Mouse (Mus musculus): ENCODE measurements around the gene Zic5. TPM values are rescaled to one million over a fixed set of nuclear protein-coding genes. Genes with fewer than 3 reads are reported as not detected.

Gene Zic5
- polyA plus RNA-seq, 1 experiment from 2014 or later = not detected

GRCm38 (mm10) chr14:122426529-122427203, 38.8 kb downstream of the Zic5 start:
- TF ChIP-seq CTCF (IDR thresholded peaks at IDR 0.05; ENCODE audit: low read depth) (no peak), EP300 (optimal IDR thresholded peaks at IDR 0.05) (no peak)
- DNase-seq (ENCODE audit: low spot score) = no peak
- no peak overlapping the region for H3K27ac ChIP-seq (replicated peaks)
- no peak overlapping the region for H3K4me2 ChIP-seq (replicated peaks; ENCODE audit: low read depth)
- no peak for ATAC-seq (ENCODE audit: low FRiP score, low TSS enrichment)
- no peaks in the 10 kb centered on the region for H3K36me3 ChIP-seq (ENCODE audit: control insufficient read depth, insufficient read depth, low read length)
- no peak overlapping the region for H3K4me3 ChIP-seq (ENCODE audit: low read depth, low read length)
- no peaks in the 10 kb centered on the region for H3K4me1 ChIP-seq (replicated peaks; ENCODE audit: control insufficient read depth, insufficient read depth)
- H3K9me3 ChIP-seq (ENCODE audit: control insufficient read depth, low read length) = no peaks in the 10 kb centered on the region
- WGBS = 37% methylated on average over 10 of the region's 10 CpGs
- H3K9ac ChIP-seq (ENCODE audit: low read length) = no peak overlapping the region
- H3K27me3 ChIP-seq (ENCODE audit: control insufficient read depth, insufficient read depth, low read length) = no peaks in the 10 kb centered on the region

GRCm38 (mm10) chr14:122424441-122424840, 41.0 kb downstream of the Zic5 start:
- H3K27ac ChIP-seq (replicated peaks) = no peak overlapping the region
- ATAC-seq (ENCODE audit: low FRiP score, low TSS enrichment) = no peak
- no peak for TF ChIP-seq EP300 (optimal IDR thresholded peaks at IDR 0.05)
- no peak for TF ChIP-seq CTCF (IDR thresholded peaks at IDR 0.05; ENCODE audit: low read depth)
- H3K4me1 ChIP-seq (replicated peaks; ENCODE audit: control insufficient read depth, insufficient read depth) = no peaks in the 10 kb centered on the region
- no peaks in the 10 kb centered on the region for H3K9me3 ChIP-seq (ENCODE audit: control insufficient read depth, low read length)
- H3K27me3 ChIP-seq (ENCODE audit: control insufficient read depth, insufficient read depth, low read length) = no peaks in the 10 kb centered on the region
- no peak overlapping the region for H3K4me2 ChIP-seq (replicated peaks; ENCODE audit: low read depth)
- WGBS = 57% methylated on average over 3 of the region's 3 CpGs
- no peak overlapping the region for H3K9ac ChIP-seq (ENCODE audit: low read length)
- no peak overlapping the region for H3K4me3 ChIP-seq (ENCODE audit: low read depth, low read length)
- no peaks in the 10 kb centered on the region for H3K36me3 ChIP-seq (ENCODE audit: control insufficient read depth, insufficient read depth, low read length)
- no peak for DNase-seq (ENCODE audit: low spot score)

- H3K4me3 ChIP-seq (ENCODE audit: low read depth, low read length) = no peak overlapping the region
- H3K9ac ChIP-seq (ENCODE audit: low read length) = no peak overlapping the region
- H3K27me3 ChIP-seq (ENCODE audit: control insufficient read depth, insufficient read depth, low read length) = no peaks in the 10 kb centered on the region
- H3K36me3 ChIP-seq (ENCODE audit: control insufficient read depth, insufficient read depth, low read length) = no peaks in the 10 kb centered on the region
- no peaks in the 10 kb centered on the region for H3K4me1 ChIP-seq (replicated peaks; ENCODE audit: control insufficient read depth, insufficient read depth)
- H3K27ac ChIP-seq (replicated peaks) = no peak overlapping the region
- ATAC-seq (ENCODE audit: low FRiP score, low TSS enrichment) (no peak), DNase-seq (ENCODE audit: low spot score) (no peak)
- 42% methylated on average over 4 of the region's 4 CpGs for WGBS
- H3K9me3 ChIP-seq (ENCODE audit: control insufficient read depth, low read length) = no peaks in the 10 kb centered on the region
- no peak overlapping the region for H3K4me2 ChIP-seq (replicated peaks; ENCODE audit: low read depth)
- TF ChIP-seq EP300 (optimal IDR thresholded peaks at IDR 0.05) = no peak
- no peak for TF ChIP-seq CTCF (IDR thresholded peaks at IDR 0.05; ENCODE audit: low read depth)
These were observed 49.2 kb downstream of the Zic5 start for GRCm38 (mm10) chr14:122416166-122416771.

GRCm38 (mm10) chr14:122414786-122415185, 50.7 kb downstream of the Zic5 start:
- Histone ChIP-seq H3K9ac (ENCODE audit: low read length) (no peak overlapping the region), H3K27me3 (ENCODE audit: control insufficient read depth, insufficient read depth, low read length) (no peaks in the 10 kb centered on the region), H3K4me3 (ENCODE audit: low read depth, low read length) (no peak overlapping the region), H3K4me1 (replicated peaks; ENCODE audit: control insufficient read depth, insufficient read depth) (no peaks in the 10 kb centered on the region), H3K4me2 (replicated peaks; ENCODE audit: low read depth) (no peak overlapping the region), H3K9me3 (ENCODE audit: control insufficient read depth, low read length) (no peaks in the 10 kb centered on the region), H3K36me3 (ENCODE audit: control insufficient read depth, insufficient read depth, low read length) (no peaks in the 10 kb centered on the region), H3K27ac (replicated peaks) (no peak overlapping the region)
- TF ChIP-seq EP300 (optimal IDR thresholded peaks at IDR 0.05) (no peak), CTCF (IDR thresholded peaks at IDR 0.05; ENCODE audit: low read depth) (no peak)
- DNase-seq (ENCODE audit: low spot score) (no peak), ATAC-seq (ENCODE audit: low FRiP score, low TSS enrichment) (no peak)
- WGBS = 89% methylated on average over 2 of the region's 2 CpGs

GRCm38 (mm10) chr14:122413542-122413928, 51.9 kb downstream of the Zic5 start:
- no peak overlapping the region for H3K9ac ChIP-seq (ENCODE audit: low read length)
- H3K4me1 ChIP-seq (replicated peaks; ENCODE audit: control insufficient read depth, insufficient read depth) = no peaks in the 10 kb centered on the region
- DNase-seq (ENCODE audit: low spot score) (no peak), ATAC-seq (ENCODE audit: low FRiP score, low TSS enrichment) (no peak)
- no peak overlapping the region for H3K27ac ChIP-seq (replicated peaks)
- H3K9me3 ChIP-seq (ENCODE audit: control insufficient read depth, low read length) = no peaks in the 10 kb centered on the region
- no peak overlapping the region for H3K4me3 ChIP-seq (ENCODE audit: low read depth, low read length)
- H3K4me2 ChIP-seq (replicated peaks; ENCODE audit: low read depth) = no peak overlapping the region
- 85% methylated on average over 2 of the region's 2 CpGs for WGBS
- H3K27me3 ChIP-seq (ENCODE audit: control insufficient read depth, insufficient read depth, low read length) = no peaks in the 10 kb centered on the region
- no peak for TF ChIP-seq CTCF (IDR thresholded peaks at IDR 0.05; ENCODE audit: low read depth)
- TF ChIP-seq EP300 (optimal IDR thresholded peaks at IDR 0.05) = no peak
- H3K36me3 ChIP-seq (ENCODE audit: control insufficient read depth, insufficient read depth, low read length) = no peaks in the 10 kb centered on the region

GRCm38 (mm10) chr14:122412841-122413541, 52.5 kb downstream of the Zic5 start:
- Histone ChIP-seq H3K9ac (ENCODE audit: low read length) (no peak overlapping the region), H3K27ac (replicated peaks) (no peak overlapping the region), H3K9me3 (ENCODE audit: control insufficient read depth, low read length) (no peaks in the 10 kb centered on the region), H3K4me3 (ENCODE audit: low read depth, low read length) (no peak overlapping the region), H3K4me2 (replicated peaks; ENCODE audit: low read depth) (no peak overlapping the region), H3K36me3 (ENCODE audit: control insufficient read depth, insufficient read depth, low read length) (no peaks in the 10 kb centered on the region), H3K27me3 (ENCODE audit: control insufficient read depth, insufficient read depth, low read length) (no peaks in the 10 kb centered on the region), H3K4me1 (replicated peaks; ENCODE audit: control insufficient read depth, insufficient read depth) (no peaks in the 10 kb centered on the region)
- 70% methylated on average over 2 of the region's 2 CpGs for WGBS
- ATAC-seq (ENCODE audit: low FRiP score, low TSS enrichment) (no peak), DNase-seq (ENCODE audit: low spot score) (no peak)
- no peak for TF ChIP-seq CTCF (IDR thresholded peaks at IDR 0.05; ENCODE audit: low read depth)
- no peak for TF ChIP-seq EP300 (optimal IDR thresholded peaks at IDR 0.05)

Other genes with a start within 250 kb of the Zic5 start
- not detected in 2 replicates for gene Gm5089, start 14.6 kb downstream of the Zic5 start, polyA plus RNA-seq (2015; fragmentation: Nextera tagmentation; extraction: Ambion mirVana)
- gene Zic2, start 9.8 kb upstream of the Zic5 start, polyA plus RNA-seq (2015; fragmentation: Nextera tagmentation; extraction: Ambion mirVana) = not detected in 2 replicates
- not detected in 2 replicates for gene Gm10837, start 24.9 kb upstream of the Zic5 start, polyA plus RNA-seq (2015; fragmentation: Nextera tagmentation; extraction: Ambion mirVana)
- 8.2 and 9.2 TPM in 2 replicates for gene Pcca, start 68.6 kb upstream of the Zic5 start, polyA plus RNA-seq (2015; fragmentation: Nextera tagmentation; extraction: Ambion mirVana)

Measured in stomach, postnatal 0 days (tissue).